Mouse (Mus musculus): Measurements from ENCODE around the gene Usp49.
"Not testable (repeated sequence)": the region's sequence is repeated elsewhere in the genome, so short reads cannot be mapped to it uniquely, and the experiment has no call there.

The Usp49 gene

DNA sequence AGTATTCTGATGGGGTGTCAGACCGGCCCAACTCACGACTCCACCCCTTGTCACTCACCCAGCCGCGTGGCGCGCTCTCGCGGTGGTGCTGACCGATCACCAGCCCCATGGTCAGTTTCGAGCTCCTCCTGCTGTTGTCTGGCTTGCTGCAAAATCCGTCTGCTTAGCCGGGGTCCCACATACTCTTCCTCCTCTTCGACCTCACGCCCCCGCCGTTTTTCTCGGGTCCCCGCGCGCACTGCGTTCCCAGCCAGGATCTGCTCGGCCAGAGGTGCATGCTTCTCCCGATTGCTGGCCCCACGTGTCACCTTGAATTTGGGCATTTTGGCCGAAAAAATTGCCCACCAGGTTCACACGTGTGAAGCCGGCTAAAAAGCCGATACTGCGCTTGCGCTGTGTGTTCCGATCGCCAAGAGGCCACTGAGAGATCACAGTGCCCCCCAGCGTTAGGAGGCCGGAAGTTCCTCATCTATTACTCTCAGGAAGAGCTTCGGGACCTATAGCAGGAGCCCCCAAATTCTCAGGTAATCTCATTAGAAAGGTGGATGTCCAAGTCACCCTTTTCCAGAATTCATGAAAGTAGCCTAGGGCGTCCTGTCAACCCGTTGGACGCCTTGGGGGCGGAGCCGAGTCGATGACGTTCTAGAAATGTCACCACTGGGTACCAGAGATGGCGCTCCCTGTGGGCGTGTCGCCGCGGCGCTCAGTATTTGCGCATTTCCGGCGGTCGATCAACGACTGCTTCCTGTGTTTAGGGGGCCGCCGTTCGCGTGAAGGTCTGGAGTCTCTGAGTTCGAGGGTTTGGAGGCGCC is 19.4 kb upstream of the Usp49 start, which contains the start of the genes Bysl, Med20 and Gm20517:
TSS of gene Bysl (minus strand) at position 644 of the 812 bp plus-strand sequence.
TSS of gene Med20 (plus strand) at position 734 of the 812 bp plus-strand sequence.
TSS of gene Gm20517 (plus strand) at position 741 of the 812 bp plus-strand sequence.
- peak; percentile 99 for DNase-seq

DNA sequence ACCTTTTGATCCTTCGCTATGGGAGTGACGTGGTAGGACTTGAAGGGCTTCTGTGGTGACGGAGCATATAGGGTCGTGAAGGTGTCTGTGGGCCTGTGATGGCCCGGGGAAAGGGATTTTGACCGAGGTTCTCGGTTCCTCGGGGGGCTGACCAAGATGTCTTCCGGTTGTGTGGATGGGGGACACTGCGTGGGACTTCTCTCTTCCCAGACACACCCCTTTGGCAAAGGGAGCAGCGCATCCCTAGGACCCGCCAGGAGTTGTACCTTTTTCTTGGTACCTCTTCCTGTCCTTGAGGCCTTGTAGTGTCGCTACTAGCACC is 18.9 kb upstream of the Usp49 start:
- DNase-seq, result no peak

DNA sequence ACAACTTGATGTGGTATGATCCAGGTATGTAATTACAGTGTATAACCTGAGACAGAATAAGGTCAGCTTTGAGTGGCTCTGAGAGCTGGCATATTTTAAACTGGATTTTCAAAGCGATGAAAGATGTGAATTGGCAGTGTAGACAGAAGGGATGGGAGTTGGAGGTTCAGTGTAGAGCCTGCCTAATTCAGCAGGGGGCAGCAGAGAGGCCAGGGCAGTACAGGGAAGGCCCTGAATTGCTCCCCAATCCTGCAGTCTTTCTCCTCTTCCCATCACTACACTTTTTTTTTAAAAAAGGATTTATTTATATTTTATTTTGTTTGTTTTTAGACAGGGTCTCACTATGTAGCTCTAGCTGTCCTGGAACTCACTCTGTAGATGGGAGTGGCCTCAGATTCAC is 16.5 kb upstream of the Usp49 start:
- DNase-seq, result peak; percentile 60

DNA sequence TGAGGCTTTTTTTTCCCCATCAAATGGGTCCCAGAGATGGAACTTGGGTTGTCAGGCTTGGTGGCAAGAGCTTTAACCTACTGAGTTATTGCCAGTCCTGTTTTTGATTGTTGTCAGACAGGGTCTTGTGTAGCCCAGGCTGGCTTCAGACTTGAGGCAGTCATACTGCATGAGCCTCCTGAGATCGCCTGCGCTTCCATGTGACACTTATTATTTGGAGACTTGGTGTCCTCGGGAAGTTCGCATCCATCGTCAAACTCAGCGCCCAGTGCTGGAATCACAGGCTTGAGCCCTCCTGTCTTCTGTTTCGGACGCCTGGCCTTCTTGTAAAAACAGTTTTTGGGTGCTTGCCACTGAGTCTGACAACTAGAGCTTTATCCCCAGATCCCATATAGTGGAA is 14.4 kb upstream of the Usp49 start:
- DNase-seq, result no peak

DNA sequence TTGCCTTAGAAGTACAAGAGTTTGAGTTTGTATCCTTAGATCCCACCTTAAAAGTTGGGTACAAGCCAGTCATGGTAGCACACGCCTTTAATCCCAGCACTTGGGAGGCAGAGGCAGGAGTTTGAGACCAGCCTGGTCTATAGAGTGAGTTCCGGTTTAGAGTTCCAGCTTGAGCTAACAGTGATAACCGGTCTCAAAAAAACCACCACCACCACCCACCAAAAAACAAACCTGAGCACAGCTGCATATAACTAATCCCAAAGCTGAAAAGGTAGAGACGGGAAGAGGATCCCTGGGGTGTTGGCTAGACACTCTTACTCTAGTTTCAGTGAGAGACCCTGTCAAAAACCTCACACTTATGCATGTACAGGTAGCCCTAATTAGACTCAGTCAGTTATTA is 13.8 kb upstream of the Usp49 start:
- no peak for DNase-seq

DNA sequence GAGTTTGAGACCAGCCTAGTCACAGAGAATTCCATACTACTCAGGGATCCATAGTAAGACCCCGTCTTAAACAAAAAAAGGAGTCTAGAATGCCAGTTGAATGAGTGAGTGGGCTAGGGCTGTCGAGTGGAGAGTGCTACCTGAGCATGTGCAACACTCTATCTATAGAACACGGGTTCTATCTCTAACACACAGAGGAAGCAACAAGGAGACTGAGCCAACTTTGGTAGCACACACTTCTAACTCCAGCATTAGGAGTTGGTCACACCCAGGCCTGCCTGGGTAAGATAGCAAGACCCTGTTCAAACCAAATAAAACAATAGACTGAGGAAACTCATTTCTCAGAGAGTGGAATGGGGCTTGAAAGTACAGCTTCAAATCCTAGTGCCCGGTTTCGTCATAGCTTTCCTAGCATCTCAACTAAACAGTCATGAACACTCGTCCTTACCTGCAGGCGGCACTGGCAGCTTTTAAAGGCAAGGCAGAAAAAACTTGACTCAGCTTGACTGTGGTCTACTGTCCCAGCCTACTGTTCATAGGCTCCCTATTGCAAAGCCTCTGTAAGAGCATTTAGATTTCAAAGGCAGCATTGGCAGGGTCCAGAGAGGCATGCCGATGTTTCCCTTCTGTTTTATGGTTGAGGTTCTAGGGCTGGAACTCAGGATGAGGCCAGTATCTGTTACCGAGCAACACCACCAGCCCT is 12.7 kb upstream of the Usp49 start:
- DNase-seq, result no peak

DNA sequence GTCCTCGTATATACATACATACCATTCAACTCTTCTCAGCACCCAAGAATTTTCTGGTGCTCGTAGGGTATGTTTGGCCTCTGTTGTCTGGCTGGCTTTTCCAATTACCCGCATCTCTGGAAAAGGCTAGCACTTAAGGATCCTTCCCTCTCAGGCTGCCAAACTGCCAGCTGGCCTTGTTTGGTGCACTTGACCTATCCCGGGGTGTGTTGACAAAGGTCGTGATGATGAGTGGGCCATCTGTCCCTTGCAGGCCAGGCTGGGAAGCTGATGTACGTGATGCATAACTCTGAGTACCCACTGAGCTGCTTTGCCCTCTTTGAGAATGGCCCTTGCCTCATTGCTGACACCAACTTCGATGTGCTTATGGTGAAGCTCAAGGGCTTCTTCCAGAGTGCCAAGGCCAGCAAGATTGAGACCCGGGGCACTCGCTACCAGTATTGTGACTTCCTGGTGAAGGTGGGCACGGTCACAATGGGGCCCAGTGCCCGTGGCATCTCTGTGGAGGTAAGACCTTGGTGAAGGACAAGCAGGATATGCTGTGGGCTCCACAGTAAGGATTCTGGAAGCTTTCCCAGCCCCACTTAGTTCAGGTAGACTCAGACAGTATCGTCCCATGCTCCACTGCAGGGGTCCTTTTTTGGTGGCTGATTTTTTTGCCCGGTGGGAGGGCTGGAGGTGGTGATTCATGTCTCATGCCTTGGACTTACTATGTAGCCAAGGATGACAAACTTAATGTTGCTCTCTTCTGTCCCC is 11.8 kb upstream of the Usp49 start:
- no peak for DNase-seq

DNA sequence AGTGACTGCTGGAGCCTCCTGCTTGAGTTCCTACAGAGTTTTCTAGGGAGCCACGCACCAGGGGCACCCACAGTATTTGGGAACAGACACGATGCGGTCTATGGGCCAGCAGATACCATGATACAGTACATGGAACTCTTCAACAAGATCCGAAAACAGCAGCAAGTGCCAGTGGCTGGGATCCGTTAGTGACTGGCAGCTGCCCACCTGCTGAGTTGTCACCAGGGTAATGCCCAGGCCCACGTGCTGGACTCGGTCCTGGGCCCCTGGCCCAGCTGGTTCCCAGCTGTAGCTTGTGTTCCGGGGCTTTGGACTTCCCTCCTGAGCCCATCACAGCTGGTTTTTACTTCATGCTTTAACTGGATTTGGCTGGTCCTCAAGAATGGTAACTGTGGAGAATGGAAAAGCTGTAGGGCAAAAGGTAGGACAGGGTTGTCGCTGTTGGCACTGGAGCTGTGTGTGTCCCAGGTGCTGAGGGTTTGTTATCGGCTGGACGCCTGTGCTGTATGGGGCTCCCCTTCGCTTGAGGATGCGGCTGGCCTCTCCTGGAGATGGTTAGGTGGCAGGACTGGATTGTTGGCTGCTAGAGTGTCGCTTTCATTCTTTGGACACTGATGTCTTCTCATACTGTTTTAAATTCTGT is 7.5 kb upstream of the Usp49 start:
- DNase-seq, result no peak

DNA sequence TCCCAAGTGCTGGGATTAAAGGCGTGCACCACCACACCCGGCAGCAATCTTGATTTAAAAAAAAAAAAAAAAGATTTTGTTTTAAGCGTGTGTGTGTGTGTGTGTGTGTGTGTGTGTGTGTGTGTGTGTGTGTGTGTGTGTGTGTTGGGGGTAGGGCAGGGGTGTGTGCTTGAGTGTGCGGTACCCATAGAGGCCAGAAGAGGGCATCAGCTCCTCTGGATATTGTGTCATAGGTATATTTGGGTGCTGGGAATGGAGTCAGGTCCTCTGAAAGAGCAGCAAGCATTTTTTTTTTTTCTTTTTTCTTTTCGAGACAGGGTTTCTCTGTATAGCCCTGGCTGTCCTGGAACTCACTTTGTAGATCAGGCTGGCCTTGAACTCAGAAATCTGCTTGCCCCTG is 5.9 kb upstream of the Usp49 start:
- not testable (repeated sequence) for DNase-seq

DNA sequence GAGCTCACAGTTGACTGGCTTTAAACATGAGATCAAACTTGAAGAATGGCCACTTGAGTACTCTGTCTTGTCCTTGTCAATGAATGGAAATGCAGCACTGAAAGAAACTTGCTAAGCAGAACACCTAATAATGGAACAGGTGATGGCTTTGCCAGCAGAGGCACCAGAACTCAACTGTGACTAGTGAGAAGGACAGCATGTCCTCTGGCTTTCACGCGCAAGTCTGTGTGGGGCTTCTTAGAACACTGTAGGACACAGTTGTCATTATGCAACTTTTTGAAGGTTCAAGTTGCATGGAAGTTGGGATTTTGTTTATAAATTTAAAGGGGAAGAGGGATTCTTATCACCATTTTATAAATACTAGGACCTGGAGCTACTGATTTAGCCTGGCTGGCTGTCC is 5.4 kb upstream of the Usp49 start:
- no peak for DNase-seq

DNA sequence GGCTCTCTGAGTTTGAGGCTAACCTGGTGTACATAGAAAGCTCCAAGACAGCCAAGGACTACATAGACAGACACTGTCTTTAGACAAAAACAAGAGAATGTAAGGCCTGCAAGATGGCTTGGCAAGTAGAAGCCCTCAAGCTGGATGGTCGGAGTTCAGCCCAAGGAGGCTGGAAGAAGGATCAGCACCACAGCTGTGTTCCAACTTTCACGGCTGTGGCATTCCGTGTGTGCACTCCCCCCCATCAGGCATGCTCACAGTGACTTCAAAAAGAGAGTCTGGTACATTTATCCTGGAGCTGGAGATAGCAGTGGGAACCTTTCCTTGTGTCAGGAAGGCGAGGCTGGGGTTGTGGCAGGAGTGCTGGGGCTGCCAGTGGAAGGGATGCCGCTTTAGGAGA is 4.5 kb upstream of the Usp49 start:
- DNase-seq, result no peak

DNA sequence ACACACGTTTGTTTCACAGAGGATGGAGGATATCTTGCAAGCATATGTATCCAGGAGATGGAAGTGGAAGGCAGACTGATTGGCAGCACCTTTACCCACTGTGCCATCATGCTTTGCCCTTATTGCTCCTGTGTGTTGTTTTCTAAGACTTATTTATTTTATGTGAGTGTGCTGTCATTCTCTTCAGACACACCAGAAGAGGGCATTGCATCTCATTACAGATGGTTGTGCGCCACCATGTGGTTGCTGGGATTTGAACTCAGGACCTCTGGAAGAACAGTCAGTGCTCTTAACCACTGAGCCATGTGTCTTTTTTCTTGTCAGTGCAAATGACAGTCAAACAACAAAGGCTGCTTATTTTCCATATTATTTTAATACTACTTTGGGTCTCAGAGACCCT is 2.7 kb upstream of the Usp49 start:
- DNase-seq, result no peak

DNA sequence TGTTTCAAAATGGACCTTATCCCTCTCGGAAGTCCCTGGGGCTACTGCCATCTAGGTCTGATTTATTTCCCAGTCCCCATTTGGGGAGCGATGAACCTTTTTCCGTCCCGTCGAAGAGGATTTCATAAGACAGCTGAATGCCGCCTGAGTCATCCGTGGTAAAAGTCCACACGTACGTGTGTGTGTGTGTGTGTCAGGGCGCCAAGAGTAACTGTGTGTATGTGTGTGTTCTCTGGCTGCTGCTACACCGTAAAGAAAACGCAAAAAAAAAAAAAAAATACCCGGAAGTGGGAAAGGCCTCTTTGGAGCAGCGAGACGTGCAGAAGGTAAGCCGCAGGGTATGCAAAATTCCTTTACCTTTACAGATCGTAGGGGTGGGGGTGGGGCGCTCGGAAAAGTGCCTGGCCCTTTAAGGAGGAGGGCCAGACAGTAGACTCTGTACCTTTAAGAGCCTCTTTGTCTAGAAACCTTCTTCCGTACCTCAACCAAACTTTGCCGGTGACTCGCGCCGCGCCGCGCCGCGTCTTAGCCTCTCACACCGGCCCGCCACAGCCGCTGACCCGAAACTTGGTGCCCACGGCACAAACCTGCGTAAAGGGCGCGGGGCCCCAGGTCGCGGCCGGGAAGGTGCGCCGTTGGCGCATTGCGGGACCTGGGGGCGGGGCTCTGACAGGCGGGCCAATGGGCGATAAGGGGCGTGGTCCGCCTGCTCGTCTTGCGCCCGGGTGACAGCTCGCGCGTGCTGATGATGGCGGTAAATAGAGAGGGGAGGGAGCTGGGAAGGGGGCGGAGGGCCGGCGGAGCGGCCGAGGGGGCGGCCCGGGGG is 1.4 kb upstream of the Usp49 start:
- peak; percentile 98 for DNase-seq

DNA sequence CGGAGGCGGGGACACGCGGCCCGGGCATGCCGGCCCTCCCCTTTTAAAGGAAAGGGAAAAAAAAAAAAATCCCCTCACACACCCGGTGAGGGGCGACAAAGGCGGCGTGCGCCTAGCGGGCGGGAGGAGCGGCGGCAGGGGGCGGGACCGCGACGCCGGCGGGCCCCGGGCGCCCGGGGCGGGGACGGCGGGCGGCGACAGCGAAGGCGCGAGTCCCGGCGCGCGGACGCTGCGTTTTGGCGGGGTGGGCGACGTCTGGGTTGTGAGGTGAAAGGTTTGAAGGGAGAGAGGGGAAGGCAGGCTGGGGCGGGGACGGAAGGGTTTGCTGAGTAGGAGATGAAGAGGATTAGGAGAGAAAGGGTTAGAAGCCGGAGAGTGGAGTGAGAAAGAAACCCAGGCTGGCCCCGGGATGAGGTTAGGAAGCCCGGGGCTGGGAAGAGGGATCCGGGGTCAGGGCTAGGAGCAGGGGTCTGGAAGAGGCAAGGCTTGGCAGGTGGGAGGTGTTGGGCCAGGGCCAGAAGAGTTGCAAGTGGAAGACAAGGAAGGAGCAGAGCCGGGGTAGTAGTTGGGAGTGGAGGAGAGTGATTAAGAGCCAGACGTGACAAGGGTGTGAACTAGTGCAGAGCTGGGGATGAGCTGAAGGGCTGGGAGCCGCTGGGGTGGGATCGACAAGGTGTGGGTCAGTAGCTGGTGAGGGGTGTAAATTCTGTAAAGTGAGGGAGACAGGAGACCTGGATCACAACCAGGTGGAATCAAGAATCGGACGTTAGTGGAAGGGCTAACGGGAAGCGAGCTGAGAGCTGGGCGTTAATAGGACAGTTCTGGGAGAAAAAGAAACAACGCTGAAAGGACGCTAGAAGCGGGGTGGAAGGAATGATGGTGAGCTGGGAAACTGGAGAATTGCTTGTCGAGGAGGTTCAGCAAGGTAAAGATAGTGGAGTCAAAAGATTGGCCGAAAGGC is 493 bp upstream of the Usp49 start:
- no peak for DNase-seq

DNA sequence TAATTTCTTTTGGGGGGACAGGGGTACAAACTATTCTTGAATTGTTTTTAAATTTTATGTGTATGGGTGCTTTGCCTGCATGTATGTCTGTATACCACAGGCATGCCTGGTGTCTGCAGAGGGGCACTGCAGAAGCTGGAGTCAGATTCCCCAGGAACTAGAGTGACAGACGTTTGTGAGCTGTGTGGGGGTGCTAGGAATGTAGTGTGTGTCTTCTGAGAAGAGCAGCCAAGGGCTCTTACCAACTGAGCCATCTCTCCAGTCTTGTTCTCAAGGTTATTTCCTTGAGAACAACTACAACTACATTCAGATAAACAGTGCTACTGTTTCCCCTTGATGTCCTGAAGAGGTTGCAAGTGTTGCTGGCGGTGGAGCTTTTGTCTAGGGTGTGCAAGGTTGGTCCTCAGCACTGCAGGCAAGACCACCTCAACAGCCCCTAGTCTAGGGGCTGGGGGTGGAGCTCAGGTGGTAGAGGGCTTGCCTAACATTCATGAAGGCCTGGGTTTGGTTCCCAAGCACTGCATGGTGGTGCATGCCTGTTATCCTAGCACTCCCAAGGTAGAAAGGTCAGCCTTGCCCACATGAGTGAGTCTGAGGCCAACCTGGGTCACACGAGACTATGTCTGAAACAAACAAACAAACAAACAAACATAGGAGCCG is 1.8 kb downstream of the Usp49 start:
- no peak for DNase-seq

DNA sequence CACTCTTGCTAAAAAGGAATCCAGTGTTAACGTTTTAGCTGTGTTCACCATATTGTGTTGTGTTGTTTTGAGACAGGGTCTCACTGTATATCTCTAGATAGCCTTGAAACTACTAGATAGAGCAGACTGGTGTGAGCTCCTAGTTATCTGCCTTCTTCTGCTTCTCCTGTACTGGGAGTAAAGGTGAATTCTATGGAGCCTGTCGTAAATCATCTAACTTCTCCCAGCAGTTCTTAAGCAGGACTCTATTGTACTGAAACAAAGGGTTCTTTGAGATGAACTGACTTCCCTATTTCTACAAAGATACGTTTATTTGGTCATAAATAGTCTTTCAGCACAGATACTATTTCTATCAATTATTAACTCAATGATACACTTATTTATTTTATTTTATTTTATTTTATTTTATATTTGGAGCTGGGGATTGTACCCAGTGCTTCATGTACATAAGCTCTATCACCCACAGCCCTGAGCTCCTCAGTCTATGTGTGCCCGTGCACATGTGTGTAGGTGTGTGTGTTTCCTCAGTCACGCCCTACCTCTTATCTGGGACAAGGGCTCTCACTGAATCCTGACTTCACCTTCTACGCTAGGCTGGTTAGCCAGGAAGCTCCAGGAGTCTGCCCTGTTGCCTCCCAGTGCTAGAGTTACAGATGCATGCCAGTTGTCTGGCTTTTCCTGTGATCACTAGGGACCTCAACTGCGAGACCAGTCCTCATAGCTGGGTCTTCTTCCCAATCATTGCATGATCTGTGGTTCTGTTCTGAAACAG is 3.7 kb downstream of the Usp49 start:
- no peak for DNase-seq

DNA sequence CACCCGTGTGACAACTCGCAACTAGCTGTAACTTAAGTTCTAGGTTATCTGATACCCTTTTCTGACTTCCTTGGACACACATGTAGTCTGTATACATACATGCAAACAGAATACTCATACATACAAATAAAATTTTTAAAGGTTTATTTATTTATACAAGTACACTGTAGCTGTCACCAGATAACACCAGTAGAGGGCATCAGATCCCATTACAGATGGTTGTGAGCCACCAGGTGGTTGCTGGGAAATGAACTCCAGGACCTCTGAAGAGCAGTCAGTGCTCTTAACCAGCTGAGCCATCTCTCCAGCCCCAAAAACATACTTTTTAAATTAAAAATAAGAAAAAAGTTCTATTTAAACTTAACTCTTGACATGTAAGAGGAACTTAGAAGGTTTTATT is 12.5 kb downstream of the Usp49 start:
- DNase-seq, result no peak

DNA sequence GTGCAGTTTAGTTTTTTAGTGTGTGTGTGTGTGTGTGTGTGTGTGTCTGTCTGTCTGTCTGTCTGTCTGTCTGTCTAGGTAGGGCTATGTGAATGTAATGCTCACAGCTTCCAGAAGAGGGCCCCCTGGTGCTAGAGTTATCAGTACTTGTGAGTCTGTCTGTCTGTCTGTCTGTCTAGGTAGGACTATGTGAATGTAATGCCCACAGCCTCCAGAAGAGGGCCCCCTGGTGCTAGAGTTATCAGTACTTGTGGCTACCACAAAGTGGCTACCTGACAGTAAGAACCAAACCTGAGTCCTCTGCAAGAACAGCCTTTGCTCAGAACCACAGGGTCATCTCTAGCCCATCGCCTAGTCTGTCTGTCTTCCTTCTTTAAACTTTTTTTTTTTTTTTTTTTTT is 16.2 kb downstream of the Usp49 start:
- peak; percentile 82 for DNase-seq

DNA sequence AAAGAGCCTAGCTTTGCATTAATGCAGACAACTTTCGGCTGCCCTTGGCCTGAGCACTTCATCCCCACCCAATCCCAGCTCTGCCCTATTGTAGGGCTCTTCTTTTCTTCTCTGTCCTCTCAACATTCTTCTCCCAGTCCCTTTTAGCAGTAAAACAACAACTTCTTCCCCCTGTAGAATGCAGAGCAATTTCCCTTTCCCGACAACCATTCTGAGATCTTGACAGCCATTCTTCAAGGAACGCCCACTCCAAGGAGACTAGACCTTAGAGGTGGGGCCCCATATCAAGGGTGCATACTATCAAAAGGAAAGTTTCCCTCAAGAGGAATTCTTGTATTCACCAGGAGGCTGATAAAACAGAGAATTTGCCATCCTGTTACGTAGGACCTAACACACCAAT is 18.5 kb downstream of the Usp49 start:
- no peak for DNase-seq

DNA sequence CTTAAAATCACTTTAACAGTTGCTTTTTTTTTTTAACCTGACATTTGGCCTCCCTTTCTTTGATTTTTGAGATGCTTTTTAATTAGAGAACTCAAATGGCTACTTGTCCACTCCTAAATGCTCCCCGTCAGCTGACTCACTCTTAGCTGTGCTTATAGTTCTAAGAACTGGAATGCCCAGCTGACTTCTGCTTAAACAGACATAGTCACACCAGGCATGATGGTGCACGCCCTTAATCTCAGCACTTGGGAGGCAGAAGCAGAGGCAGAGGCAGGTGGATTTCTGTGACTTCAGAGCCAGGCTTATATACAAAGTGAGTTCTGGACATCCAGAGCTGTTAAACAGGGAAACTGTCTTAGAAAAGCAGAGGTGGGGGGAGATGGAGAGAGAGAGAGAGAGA is 21.5 kb downstream of the Usp49 start:
- DNase-seq, result no peak

Measured in kidney, postnatal 10 days (tissue).